Mouse (Mus musculus) lung, adult 2 months (tissue): ENCODE data around the gene Polr2g.

Source experiments
- CTCF ChIP-seq: fragments of 200-500 bp; IDR thresholded peaks from 2 replicates; pipeline ENCODE4 v1.5.1; 2011; ENCODE audit warnings: mild to moderate bottlenecking, low read length, control low read depth; ENCODE audit not compliant: insufficient read depth
- POLR2A ChIP-seq: fragments of 200-500 bp; IDR thresholded peaks from 2 replicates; pipeline ENCODE4 v1.6.1; 2011; ENCODE audit warnings: low read depth, mild to moderate bottlenecking, control low read depth, low read length, borderline replicate concordance; ENCODE audit errors: extremely low read depth

DNA sequence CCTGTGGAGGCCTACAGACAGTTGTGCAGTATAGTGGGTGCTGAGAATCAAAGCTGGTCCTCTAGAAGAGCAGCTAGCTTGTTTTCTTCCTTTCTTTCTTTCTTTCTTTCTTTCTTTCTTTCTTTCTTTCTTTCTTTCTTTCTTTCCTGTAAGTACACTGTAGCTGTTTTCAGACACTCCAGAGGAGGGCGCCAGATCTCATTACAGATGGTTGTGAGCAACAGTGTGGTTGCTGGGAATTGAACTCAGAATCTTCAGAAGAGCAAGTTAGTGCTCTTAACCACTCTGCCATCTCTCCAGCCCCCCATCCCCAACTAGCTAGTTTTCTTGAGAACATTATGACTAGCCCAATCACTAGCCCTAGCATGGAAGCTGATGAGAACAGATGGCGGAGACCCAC, 37.6 kb downstream of the Polr2g start:
- TF ChIP-seq CTCF (no peak), POLR2A (no peak)
